Mouse (Mus musculus) lung, postnatal 0 days (tissue): ENCODE measurements around the gene Syn3.

Source experiments
- CTCF ChIP-seq: IDR thresholded peaks from 2 replicates; pipeline ENCODE4 v1.5.1; 2016; ENCODE audit warnings: antibody characterized with exemption, mild to moderate bottlenecking
- EP300 ChIP-seq: IDR thresholded peaks from 2 replicates; pipeline ENCODE4 v1.6.1; 2016; ENCODE audit warnings: antibody characterized with exemption, mild to moderate bottlenecking, control low read depth

GRCm38 (mm10) chr10:86384655-86385054 lies 114.0 kb downstream of the Syn3 start:
- TF ChIP-seq EP300 = no peak
- TF ChIP-seq CTCF = no peak
